Mouse (Mus musculus): ENCODE data around the gene Pola2. TPM values are rescaled to one million over a fixed set of nuclear protein-coding genes. Genes with fewer than 3 reads are reported as not detected.

Pola2 gene
- polyA plus RNA-seq, 1 experiment = 115 TPM

GRCm38 (mm10) chr19:5998180-5998579 lies 34.2 kb upstream of the Pola2 start:
- no peak overlapping the region for H3K27ac ChIP-seq (ENCODE audit: control insufficient read depth, insufficient read depth, low read length)
- TF ChIP-seq CTCF (IDR thresholded peaks at IDR 0.05; ENCODE audit: borderline replicate concordance, control insufficient read depth, extremely low read depth, insufficient read depth, low read length, poor library complexity) = no peak
- TF ChIP-seq POLR2A (IDR thresholded peaks at IDR 0.05; ENCODE audit: control insufficient read depth, extremely low read depth, insufficient read depth, low read length, poor library complexity) = no peak
- DNase-seq = no peak
- H3K27me3 ChIP-seq (ENCODE audit: control insufficient read depth, insufficient read depth, low read length) = no peaks in the 10 kb centered on the region
- H3K4me1 ChIP-seq (replicated peaks; ENCODE audit: control insufficient read depth, insufficient read depth, low read length) = no peaks in the 10 kb centered on the region
- WGBS = 95% methylated on average over 3 of the region's 3 CpGs
- no peak overlapping the region for H3K4me3 ChIP-seq (ENCODE audit: control insufficient read depth, insufficient read depth, low read length)
- H3K36me3 ChIP-seq (ENCODE audit: control insufficient read depth, insufficient read depth, low read length) = peaks cover 34% of the 10 kb centered on the region

GRCm38 (mm10) chr19:5994711-5995110 lies 30.7 kb upstream of the Pola2 start:
- Histone ChIP-seq H3K27me3 (ENCODE audit: control insufficient read depth, insufficient read depth, low read length) (no peaks in the 10 kb centered on the region), H3K27ac (ENCODE audit: control insufficient read depth, insufficient read depth, low read length) (no peak overlapping the region), H3K4me3 (ENCODE audit: control insufficient read depth, insufficient read depth, low read length) (no peak overlapping the region), H3K4me1 (replicated peaks; ENCODE audit: control insufficient read depth, insufficient read depth, low read length) (no peaks in the 10 kb centered on the region), H3K36me3 (ENCODE audit: control insufficient read depth, insufficient read depth, low read length) (peaks cover 24% of the 10 kb centered on the region)
- DNase-seq = no peak
- 97% methylated on average over 14 of the region's 14 CpGs for WGBS
- TF ChIP-seq POLR2A (IDR thresholded peaks at IDR 0.05; ENCODE audit: control insufficient read depth, extremely low read depth, insufficient read depth, low read length, poor library complexity) = no peak
- TF ChIP-seq CTCF (IDR thresholded peaks at IDR 0.05; ENCODE audit: borderline replicate concordance, control insufficient read depth, extremely low read depth, insufficient read depth, low read length, poor library complexity) = no peak

- no peak for DNase-seq
- H3K27ac ChIP-seq (ENCODE audit: control insufficient read depth, insufficient read depth, low read length) = no peak overlapping the region
- H3K4me3 ChIP-seq (ENCODE audit: control insufficient read depth, insufficient read depth, low read length) = no peak overlapping the region
- H3K4me1 ChIP-seq (replicated peaks; ENCODE audit: control insufficient read depth, insufficient read depth, low read length) = peaks cover 10% of the 10 kb centered on the region
- no peaks in the 10 kb centered on the region for H3K27me3 ChIP-seq (ENCODE audit: control insufficient read depth, insufficient read depth, low read length)
- H3K36me3 ChIP-seq (ENCODE audit: control insufficient read depth, insufficient read depth, low read length) = peaks cover 24% of the 10 kb centered on the region
- TF ChIP-seq CTCF (IDR thresholded peaks at IDR 0.05; ENCODE audit: borderline replicate concordance, control insufficient read depth, extremely low read depth, insufficient read depth, low read length, poor library complexity) = no peak
- no peak for TF ChIP-seq POLR2A (IDR thresholded peaks at IDR 0.05; ENCODE audit: control insufficient read depth, extremely low read depth, insufficient read depth, low read length, poor library complexity)
- 68% methylated on average over 7 of the region's 7 CpGs for WGBS
Observed at GRCm38 (mm10) chr19:5992012-5992411, 28.0 kb upstream of the Pola2 start.

GRCm38 (mm10) chr19:5991467-5991866 lies 27.5 kb upstream of the Pola2 start:
- TF ChIP-seq CTCF (IDR thresholded peaks at IDR 0.05; ENCODE audit: borderline replicate concordance, control insufficient read depth, extremely low read depth, insufficient read depth, low read length, poor library complexity) (no peak), POLR2A (IDR thresholded peaks at IDR 0.05; ENCODE audit: control insufficient read depth, extremely low read depth, insufficient read depth, low read length, poor library complexity) (no peak)
- peaks cover 24% of the 10 kb centered on the region for H3K36me3 ChIP-seq (ENCODE audit: control insufficient read depth, insufficient read depth, low read length)
- no peak for DNase-seq
- H3K27me3 ChIP-seq (ENCODE audit: control insufficient read depth, insufficient read depth, low read length) = no peaks in the 10 kb centered on the region
- peaks cover 10% of the 10 kb centered on the region for H3K4me1 ChIP-seq (replicated peaks; ENCODE audit: control insufficient read depth, insufficient read depth, low read length)
- 98% methylated on average over 7 of the region's 7 CpGs for WGBS
- H3K4me3 ChIP-seq (ENCODE audit: control insufficient read depth, insufficient read depth, low read length) = no peak overlapping the region
- no peak overlapping the region for H3K27ac ChIP-seq (ENCODE audit: control insufficient read depth, insufficient read depth, low read length)

- Histone ChIP-seq H3K4me1 (replicated peaks; ENCODE audit: control insufficient read depth, insufficient read depth, low read length) (peaks cover 10% of the 10 kb centered on the region), H3K4me3 (ENCODE audit: control insufficient read depth, insufficient read depth, low read length) (no peak overlapping the region), H3K36me3 (ENCODE audit: control insufficient read depth, insufficient read depth, low read length) (peaks cover 22% of the 10 kb centered on the region), H3K27me3 (ENCODE audit: control insufficient read depth, insufficient read depth, low read length) (no peaks in the 10 kb centered on the region), H3K27ac (ENCODE audit: control insufficient read depth, insufficient read depth, low read length) (no peak overlapping the region)
- no peak for DNase-seq
- 91% methylated on average over 1 of the region's 1 CpGs for WGBS
- no peak for TF ChIP-seq CTCF (IDR thresholded peaks at IDR 0.05; ENCODE audit: borderline replicate concordance, control insufficient read depth, extremely low read depth, insufficient read depth, low read length, poor library complexity)
- no peak for TF ChIP-seq POLR2A (IDR thresholded peaks at IDR 0.05; ENCODE audit: control insufficient read depth, extremely low read depth, insufficient read depth, low read length, poor library complexity)
Observed at GRCm38 (mm10) chr19:5990921-5991320, 26.9 kb upstream of the Pola2 start.

- no peak overlapping the region for H3K4me3 ChIP-seq (ENCODE audit: control insufficient read depth, insufficient read depth, low read length)
- TF ChIP-seq POLR2A (IDR thresholded peaks at IDR 0.05; ENCODE audit: control insufficient read depth, extremely low read depth, insufficient read depth, low read length, poor library complexity) = no peak
Observed at GRCm38 (mm10) chr19:5990033-5990432, 26.0 kb upstream of the Pola2 start.

DNA sequence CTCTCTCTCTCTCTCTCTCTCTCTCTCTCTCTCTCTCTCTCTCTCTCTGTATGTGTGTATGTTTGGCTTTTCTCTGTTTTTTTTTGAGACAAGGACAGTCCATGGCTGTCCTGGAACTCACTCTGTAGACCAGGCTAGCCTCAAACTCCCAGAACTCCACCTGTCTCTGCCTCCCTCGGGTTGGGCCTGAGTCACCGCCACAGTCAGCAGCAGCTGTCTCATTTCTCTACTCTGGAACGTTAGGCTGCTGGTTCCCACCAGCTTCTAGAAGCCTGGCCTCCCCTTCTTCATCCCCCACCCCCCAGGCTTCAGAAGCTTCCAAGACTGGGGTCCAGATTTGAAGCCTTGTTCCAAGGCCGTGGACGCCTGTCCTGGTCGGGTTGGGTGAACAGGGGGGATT lies 25.6 kb upstream of the Pola2 start:
- Histone ChIP-seq H3K36me3 (ENCODE audit: control insufficient read depth, insufficient read depth, low read length) (peaks cover 18% of the 10 kb centered on the region), H3K4me1 (replicated peaks; ENCODE audit: control insufficient read depth, insufficient read depth, low read length) (peaks cover 10% of the 10 kb centered on the region), H3K27me3 (ENCODE audit: control insufficient read depth, insufficient read depth, low read length) (no peaks in the 10 kb centered on the region), H3K4me3 (ENCODE audit: control insufficient read depth, insufficient read depth, low read length) (no peak overlapping the region), H3K27ac (ENCODE audit: control insufficient read depth, insufficient read depth, low read length) (no peak overlapping the region)
- 64% methylated on average over 6 of the region's 6 CpGs for WGBS
- TF ChIP-seq CTCF (IDR thresholded peaks at IDR 0.05; ENCODE audit: borderline replicate concordance, control insufficient read depth, extremely low read depth, insufficient read depth, low read length, poor library complexity) = no peak
- TF ChIP-seq POLR2A (IDR thresholded peaks at IDR 0.05; ENCODE audit: control insufficient read depth, extremely low read depth, insufficient read depth, low read length, poor library complexity) = no peak
- DNase-seq = no peak

More at GRCm38 (mm10) chr19:5990033-5990432, 26.0 kb upstream of the Pola2 start:
- Histone ChIP-seq H3K27ac (ENCODE audit: control insufficient read depth, insufficient read depth, low read length) (no peak overlapping the region), H3K27me3 (ENCODE audit: control insufficient read depth, insufficient read depth, low read length) (no peaks in the 10 kb centered on the region), H3K36me3 (ENCODE audit: control insufficient read depth, insufficient read depth, low read length) (peaks cover 20% of the 10 kb centered on the region), H3K4me1 (replicated peaks; ENCODE audit: control insufficient read depth, insufficient read depth, low read length) (peaks cover 10% of the 10 kb centered on the region)
- no peak for DNase-seq
- 97% methylated on average over 12 of the region's 12 CpGs for WGBS

All from thymus, adult 2 months (tissue).